Mouse (Mus musculus): ENCODE results near the gene AW822073. TPM values are rescaled to one million over a fixed set of nuclear protein-coding genes. Genes with fewer than 3 reads are reported as not detected.
"Not testable (repeated sequence)": the region's sequence is repeated elsewhere in the genome, so short reads cannot be mapped to it uniquely, and the experiment has no call there.

AW822073 gene
- polyA plus RNA-seq (2014; fragmentation: Nextera tagmentation; extraction: Ambion mirVana), result not detected in 2 replicates

GRCm38 (mm10) chr10:58224827-58225785, at the start of gene AW822073:
Gene AW822073 (minus strand): TSS chr10:58224930.
- not testable (repeated sequence) for H3K4me2 ChIP-seq (replicated peaks; ENCODE audit: low read depth, low read length); ATAC-seq (ENCODE audit: low FRiP score); H3K36me3 ChIP-seq (ENCODE audit: control insufficient read depth, insufficient read depth, low read length); DNase-seq (ENCODE audit: low spot score); H3K27me3 ChIP-seq (ENCODE audit: control insufficient read depth, insufficient read depth, low read length); H3K9ac ChIP-seq (ENCODE audit: low read depth, low read length); H3K9me3 ChIP-seq (ENCODE audit: control insufficient read depth, low read length); H3K4me1 ChIP-seq (replicated peaks; ENCODE audit: control insufficient read depth, insufficient read depth, low read length); H3K4me3 ChIP-seq (ENCODE audit: low read depth, low read length); H3K27ac ChIP-seq (ENCODE audit: low read depth, low read length)
- WGBS, result 84% methylated on average over 16 of the region's 18 CpGs

GRCm38 (mm10) chr10:58258466-58258865, 33.7 kb upstream of the AW822073 start:
- Histone ChIP-seq H3K27ac (ENCODE audit: low read depth, low read length) (no peak overlapping the region), H3K9me3 (ENCODE audit: control insufficient read depth, low read length) (no peaks in the 10 kb centered on the region), H3K4me1 (replicated peaks; ENCODE audit: control insufficient read depth, insufficient read depth, low read length) (no peaks in the 10 kb centered on the region), H3K36me3 (ENCODE audit: control insufficient read depth, insufficient read depth, low read length) (peaks cover 2% of the 10 kb centered on the region; the same call in 1 of the 2 replicates), H3K4me2 (replicated peaks; ENCODE audit: low read depth, low read length) (no peak overlapping the region), H3K9ac (ENCODE audit: low read depth, low read length) (no peak overlapping the region), H3K27me3 (ENCODE audit: control insufficient read depth, insufficient read depth, low read length) (no peaks in the 10 kb centered on the region), H3K4me3 (ENCODE audit: low read depth, low read length) (no peak overlapping the region)
- 84% methylated on average over 5 of the region's 5 CpGs for WGBS
- ATAC-seq (ENCODE audit: low FRiP score), result no peak
- DNase-seq (ENCODE audit: low spot score), result no peak

- WGBS, result 18% methylated on average over 4 of the region's 4 CpGs
- ATAC-seq (ENCODE audit: low FRiP score), result no peak
- DNase-seq (ENCODE audit: low spot score), result peak; percentile 10
- H3K4me2 ChIP-seq (replicated peaks; ENCODE audit: low read depth, low read length), result peak overlapping the region; percentile 52
- H3K4me1 ChIP-seq (replicated peaks; ENCODE audit: control insufficient read depth, insufficient read depth, low read length), result no peaks in the 10 kb centered on the region
- no peaks in the 10 kb centered on the region for H3K9me3 ChIP-seq (ENCODE audit: control insufficient read depth, low read length)
- peak overlapping the region; percentile 78 for H3K9ac ChIP-seq (ENCODE audit: low read depth, low read length)
- H3K27me3 ChIP-seq (ENCODE audit: control insufficient read depth, insufficient read depth, low read length), result no peaks in the 10 kb centered on the region
- H3K27ac ChIP-seq (ENCODE audit: low read depth, low read length), result no peak overlapping the region
- H3K4me3 ChIP-seq (ENCODE audit: low read depth, low read length), result peak overlapping the region; percentile 85
- peaks cover 2% of the 10 kb centered on the region; the same call in 1 of the 2 replicates for H3K36me3 ChIP-seq (ENCODE audit: control insufficient read depth, insufficient read depth, low read length)
These were observed 31.2 kb upstream of the AW822073 start for GRCm38 (mm10) chr10:58255954-58256353.

DNA sequence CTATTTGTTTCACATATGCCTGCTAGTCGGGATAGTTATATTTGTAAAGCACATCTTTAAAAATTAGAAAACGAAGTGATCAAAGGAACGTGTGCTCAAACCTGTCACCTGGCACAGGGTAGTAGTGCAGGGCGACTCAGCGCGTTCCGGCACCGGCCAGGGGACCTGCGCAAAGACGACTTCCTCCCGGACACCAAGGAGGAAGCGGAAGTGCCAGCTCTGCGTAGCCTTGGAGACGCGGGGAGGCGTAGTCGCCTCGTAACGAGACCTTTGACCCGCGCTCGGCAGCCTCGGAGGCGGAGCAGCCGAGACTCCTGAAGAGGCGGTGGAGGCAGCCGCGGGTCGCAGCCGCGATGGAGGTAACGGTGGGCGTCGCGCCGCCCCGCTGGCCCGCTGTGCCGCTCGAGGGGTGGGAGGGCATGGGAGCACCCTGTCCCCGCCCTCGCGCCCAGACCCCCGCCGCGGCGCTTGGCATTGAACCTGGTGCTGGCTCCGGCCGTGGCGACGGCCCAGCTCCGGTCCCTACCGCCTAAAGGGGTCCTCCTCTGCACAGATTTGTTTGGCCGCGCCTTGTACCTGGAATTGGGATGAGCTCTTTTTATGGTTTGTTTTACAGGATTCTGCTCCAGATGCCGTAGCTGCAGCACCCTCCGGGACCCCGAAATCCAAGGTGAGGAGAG, 30.6 kb upstream of the AW822073 start, which contains the start of gene Gcc2:
Gene Gcc2, plus strand, starts transcription at position 285 of the 680 bp plus-strand sequence.
- Histone ChIP-seq H3K9me3 (ENCODE audit: control insufficient read depth, low read length) (no peaks in the 10 kb centered on the region), H3K27me3 (ENCODE audit: control insufficient read depth, insufficient read depth, low read length) (no peaks in the 10 kb centered on the region), H3K4me1 (replicated peaks; ENCODE audit: control insufficient read depth, insufficient read depth, low read length) (no peaks in the 10 kb centered on the region), H3K27ac (ENCODE audit: low read depth, low read length) (peak within 1 kb of the TSS; percentile 54; the same call in 1 of the 2 replicates), H3K4me3 (ENCODE audit: low read depth, low read length) (peak within 1 kb of the TSS; percentile 85), H3K9ac (ENCODE audit: low read depth, low read length) (peak within 1 kb of the TSS; percentile 78), H3K36me3 (ENCODE audit: control insufficient read depth, insufficient read depth, low read length) (peaks cover 2% of the 10 kb centered on the region; the same call in 1 of the 2 replicates), H3K4me2 (replicated peaks; ENCODE audit: low read depth, low read length) (peak within 1 kb of the TSS; percentile 52)
- peak; percentile 96 for DNase-seq (ENCODE audit: low spot score)
- ATAC-seq (ENCODE audit: low FRiP score), result peak; percentile 99
- WGBS, result 1% methylated on average over 36 of the region's 58 CpGs

- ATAC-seq (ENCODE audit: low FRiP score) (peak; percentile 44), DNase-seq (ENCODE audit: low spot score) (peak; percentile 10)
- H3K27me3 ChIP-seq (ENCODE audit: control insufficient read depth, insufficient read depth, low read length), result no peaks in the 10 kb centered on the region
- peak overlapping the region; percentile 52 for H3K4me2 ChIP-seq (replicated peaks; ENCODE audit: low read depth, low read length)
- WGBS, result 44% methylated on average over 6 of the region's 6 CpGs
- no peaks in the 10 kb centered on the region for H3K36me3 ChIP-seq (ENCODE audit: control insufficient read depth, insufficient read depth, low read length)
- peak overlapping the region; percentile 85 for H3K4me3 ChIP-seq (ENCODE audit: low read depth, low read length)
- no peak overlapping the region for H3K27ac ChIP-seq (ENCODE audit: low read depth, low read length)
- H3K9me3 ChIP-seq (ENCODE audit: control insufficient read depth, low read length), result no peaks in the 10 kb centered on the region
- H3K9ac ChIP-seq (ENCODE audit: low read depth, low read length), result peak overlapping the region; percentile 78; the same call in 1 of the 2 replicates
- H3K4me1 ChIP-seq (replicated peaks; ENCODE audit: control insufficient read depth, insufficient read depth, low read length), result no peaks in the 10 kb centered on the region
These were observed 30.0 kb upstream of the AW822073 start for GRCm38 (mm10) chr10:58254635-58255175.

GRCm38 (mm10) chr10:58249535-58249934, 24.8 kb upstream of the AW822073 start:
- no peak overlapping the region for H3K27ac ChIP-seq (ENCODE audit: low read depth, low read length)
- ATAC-seq (ENCODE audit: low FRiP score), result no peak
- no peaks in the 10 kb centered on the region for H3K27me3 ChIP-seq (ENCODE audit: control insufficient read depth, insufficient read depth, low read length)
- H3K4me2 ChIP-seq (replicated peaks; ENCODE audit: low read depth, low read length), result no peak overlapping the region
- WGBS, result 29% methylated on average over 1 of the region's 1 CpGs
- no peaks in the 10 kb centered on the region for H3K36me3 ChIP-seq (ENCODE audit: control insufficient read depth, insufficient read depth, low read length)
- H3K4me1 ChIP-seq (replicated peaks; ENCODE audit: control insufficient read depth, insufficient read depth, low read length), result no peaks in the 10 kb centered on the region
- H3K9ac ChIP-seq (ENCODE audit: low read depth, low read length), result no peak overlapping the region
- H3K4me3 ChIP-seq (ENCODE audit: low read depth, low read length), result no peak overlapping the region
- H3K9me3 ChIP-seq (ENCODE audit: control insufficient read depth, low read length), result no peaks in the 10 kb centered on the region
- DNase-seq (ENCODE audit: low spot score), result no peak

GRCm38 (mm10) chr10:58238984-58239740, 14.4 kb upstream of the AW822073 start:
- H3K9me3 ChIP-seq (ENCODE audit: control insufficient read depth, low read length); H3K4me3 ChIP-seq (ENCODE audit: low read depth, low read length); H3K4me2 ChIP-seq (replicated peaks; ENCODE audit: low read depth, low read length); H3K36me3 ChIP-seq (ENCODE audit: control insufficient read depth, insufficient read depth, low read length); H3K27ac ChIP-seq (ENCODE audit: low read depth, low read length); H3K4me1 ChIP-seq (replicated peaks; ENCODE audit: control insufficient read depth, insufficient read depth, low read length); H3K27me3 ChIP-seq (ENCODE audit: control insufficient read depth, insufficient read depth, low read length); H3K9ac ChIP-seq (ENCODE audit: low read depth, low read length): not testable (repeated sequence)
- DNase-seq (ENCODE audit: low spot score) (peak; percentile 29), ATAC-seq (ENCODE audit: low FRiP score) (peak; percentile 88)
- 88% methylated on average over 8 of the region's 8 CpGs for WGBS

- Histone ChIP-seq H3K9me3 (ENCODE audit: control insufficient read depth, low read length) (peaks cover 12% of the 10 kb centered on the region), H3K27me3 (ENCODE audit: control insufficient read depth, insufficient read depth, low read length) (no peaks in the 10 kb centered on the region), H3K4me1 (replicated peaks; ENCODE audit: control insufficient read depth, insufficient read depth, low read length) (no peaks in the 10 kb centered on the region), H3K4me3 (ENCODE audit: low read depth, low read length) (no peak within 1 kb of the TSS), H3K4me2 (replicated peaks; ENCODE audit: low read depth, low read length) (no peak within 1 kb of the TSS), H3K9ac (ENCODE audit: low read depth, low read length) (no peak within 1 kb of the TSS), H3K36me3 (ENCODE audit: control insufficient read depth, insufficient read depth, low read length) (no peaks in the 10 kb centered on the region), H3K27ac (ENCODE audit: low read depth, low read length) (no peak within 1 kb of the TSS)
- DNase-seq (ENCODE audit: low spot score), result no peak
- WGBS, result 90% methylated on average over 10 of the region's 10 CpGs
- no peak for ATAC-seq (ENCODE audit: low FRiP score)
These were observed 11.9 kb upstream of the AW822073 start, which contains the start of gene Gm4981 for GRCm38 (mm10) chr10:58236613-58237012. Gene Gm4981 (minus strand): TSS chr10:58236701.

Data from hindbrain, embryonic 11.5 days (tissue).